Mouse (Mus musculus): ENCODE measurements around the gene Fam198a. TPM values are rescaled to one million over a fixed set of nuclear protein-coding genes. Genes with fewer than 3 reads are reported as not detected.
A peak's percentile ranks its signal among the peaks of the same experiment; 100 is the strongest.
"Not testable (repeated sequence)": the region's sequence is repeated elsewhere in the genome, so short reads cannot be mapped to it uniquely, and the experiment has no call there.

The Fam198a gene
- total RNA-seq, 2 experiments from 2014 or later, result 0.48 to 1.3 TPM

GRCm38 (mm10) chr9:122013629-122014028, 62.8 kb downstream of the Fam198a start:
- no peak for DNase-seq (ENCODE audit: low spot score in 2 of 2)

GRCm38 (mm10) chr9:122014241-122014667, 63.5 kb downstream of the Fam198a start:
- peak; percentile 77 to 86 for DNase-seq (ENCODE audit: low spot score in 2 of 2)

- no peak for DNase-seq (ENCODE audit: low spot score in 2 of 2)
Observed at GRCm38 (mm10) chr9:122018079-122018478, 67.3 kb downstream of the Fam198a start.

- peak; percentile 49 to 58 for DNase-seq (ENCODE audit: low spot score in 2 of 2)
Observed at GRCm38 (mm10) chr9:122018782-122019395, 68.1 kb downstream of the Fam198a start.

DNA sequence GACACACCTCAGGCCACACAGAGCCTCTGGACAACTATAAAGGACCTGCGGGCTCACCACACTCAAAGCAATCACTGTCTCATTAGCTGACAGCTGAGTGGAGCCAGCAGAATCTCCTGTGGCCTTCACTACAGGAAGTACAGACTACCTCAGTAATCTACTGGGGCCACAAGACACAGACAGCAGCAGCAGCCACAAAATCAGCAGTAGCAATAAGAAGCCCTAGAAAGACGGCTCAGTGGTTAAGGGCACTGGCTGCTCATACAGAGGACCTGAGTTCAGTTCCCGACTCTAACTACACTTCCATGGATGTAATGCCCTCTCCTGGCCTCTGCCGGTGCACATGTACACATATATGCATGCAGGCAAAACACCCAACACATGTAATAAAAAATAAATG, 69.5 kb downstream of the Fam198a start:
- no peak for DNase-seq (ENCODE audit: low spot score in 2 of 2)

- DNase-seq (ENCODE audit: low spot score in 2 of 2), result not testable (repeated sequence)
Observed at GRCm38 (mm10) chr9:122021171-122021570, 70.4 kb downstream of the Fam198a start.

GRCm38 (mm10) chr9:122021581-122021980, 70.8 kb downstream of the Fam198a start:
- DNase-seq (ENCODE audit: low spot score in 2 of 2), result no peak

- peak; percentile 69 to 83 for DNase-seq (ENCODE audit: low spot score in 2 of 2)
Observed at GRCm38 (mm10) chr9:122022776-122023175, 72.0 kb downstream of the Fam198a start.

DNA sequence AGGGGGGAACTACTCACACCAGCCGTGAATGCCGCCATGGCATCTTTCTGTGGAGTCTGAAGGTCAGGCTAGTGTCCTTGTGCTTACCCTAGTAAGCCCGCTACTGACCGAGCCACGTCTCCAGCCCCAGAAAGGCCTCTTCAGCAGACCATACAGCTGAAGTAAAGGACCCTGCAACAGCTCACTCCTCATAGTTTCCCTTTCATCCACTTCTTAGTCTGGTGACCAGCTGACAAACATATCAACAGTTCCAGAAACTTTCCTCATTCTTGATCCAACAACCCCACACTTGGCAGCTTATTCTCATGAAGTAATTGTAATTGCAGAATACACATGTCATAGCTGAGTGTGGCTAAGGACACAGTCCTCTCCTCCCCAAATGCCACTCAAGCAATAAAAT, 73.1 kb downstream of the Fam198a start:
- DNase-seq (ENCODE audit: low spot score in 2 of 2), result no peak

DNA sequence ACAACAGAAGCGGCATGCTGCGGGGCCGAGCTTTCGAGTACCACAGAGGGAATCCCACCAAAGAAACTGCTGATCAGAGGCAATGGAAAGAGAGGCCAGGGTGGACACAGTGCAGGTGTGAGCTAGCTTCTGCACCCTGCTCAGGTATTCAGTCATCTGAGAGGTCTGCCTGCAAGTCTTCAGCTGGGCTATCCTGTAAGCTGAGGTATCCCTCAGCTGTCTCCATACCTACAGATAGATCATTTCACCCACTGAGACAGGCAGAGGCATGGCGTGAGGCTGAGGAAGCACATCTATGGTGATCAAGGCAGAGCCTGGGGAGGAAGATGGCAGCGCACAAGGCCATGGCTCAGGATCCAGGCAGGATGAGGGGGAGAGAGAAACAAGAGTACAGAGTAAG, 73.6 kb downstream of the Fam198a start:
- no peak for DNase-seq (ENCODE audit: low spot score in 2 of 2)

DNA sequence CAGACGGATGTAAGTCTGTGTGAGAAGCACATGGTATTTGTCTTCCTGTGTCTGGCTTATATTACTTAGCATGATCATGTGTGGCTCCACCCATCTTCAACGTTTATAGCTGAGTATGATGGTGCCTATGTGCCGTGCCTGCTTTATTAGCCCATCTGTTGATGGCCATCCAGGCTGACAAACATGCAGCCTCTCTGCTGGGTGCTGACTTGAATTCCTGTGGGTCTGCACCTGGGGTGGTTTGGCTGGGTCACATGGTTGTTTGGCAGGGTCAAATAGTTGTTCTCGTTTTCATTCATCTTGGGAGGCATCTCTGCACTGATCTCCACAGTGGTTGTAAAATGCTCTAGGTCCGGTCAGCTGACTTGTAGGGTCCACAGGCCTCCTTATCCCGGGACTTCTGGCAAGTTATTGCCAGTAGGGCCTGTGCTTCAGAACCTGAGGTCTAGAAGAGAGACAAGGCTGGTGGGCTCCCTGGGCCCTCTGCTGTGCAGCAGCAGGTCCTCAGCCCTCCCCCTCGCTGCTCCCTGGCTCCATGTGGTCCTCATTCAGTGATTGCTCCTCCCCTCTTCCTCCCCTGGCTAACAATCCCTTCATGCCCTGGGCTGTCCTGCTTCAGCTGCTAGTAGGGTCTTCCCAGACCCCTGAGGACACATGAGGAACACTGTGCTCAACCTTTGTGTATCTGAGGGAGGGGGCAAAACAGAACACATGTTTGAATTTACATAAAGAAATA, 75.2 kb downstream of the Fam198a start:
- DNase-seq (ENCODE audit: low spot score in 2 of 2), result no peak

- DNase-seq (ENCODE audit: low spot score in 2 of 2), result peak; percentile 34 to 52
Observed at GRCm38 (mm10) chr9:122027081-122027913, 76.5 kb downstream of the Fam198a start.

- DNase-seq (ENCODE audit: low spot score in 2 of 2), result peak; percentile 35 to 53
Observed at GRCm38 (mm10) chr9:122027914-122028745, 77.3 kb downstream of the Fam198a start.

- DNase-seq (ENCODE audit: low spot score in 2 of 2), result no peak
Observed at GRCm38 (mm10) chr9:122029765-122030164, 79.0 kb downstream of the Fam198a start.

Other genes with a start within 250 kb of the Fam198a start
- 1 to 10 TPM; 4.0 to 4.3 TPM for gene Sec22c, start 245.5 kb upstream of the Fam198a start, total RNA-seq (2021)
- gene Ss18l2, start 240.7 kb upstream of the Fam198a start, total RNA-seq (2021), result 10 to 100 TPM; 40.8 to 44.5 TPM
- 10 to 100 TPM; 61.9 to 62.7 TPM for gene Nktr, start 231.8 kb upstream of the Fam198a start, total RNA-seq (2021)
- 10 to 100 TPM; 22.8 to 32.5 TPM for gene Zfp651, start 191.7 kb upstream of the Fam198a start, total RNA-seq (2021)
- gene Klhl40, start 173.4 kb upstream of the Fam198a start, total RNA-seq (2021), result under 1 TPM in 1 of 2 experiments, not detected in 1; 0.32 TPM
- gene Hhatl, start 158.5 kb upstream of the Fam198a start, total RNA-seq (2021), result not detected
- gene Ccdc13, start 111.5 kb upstream of the Fam198a start, total RNA-seq (2021), result under 1 TPM; 0.70 to 0.93 TPM
- 100 to 1,000 TPM in 1 of 2 experiments, 10 to 100 TPM in 1; 89.4 to 116 TPM for gene Higd1a, start 92.6 kb upstream of the Fam198a start, total RNA-seq (2021)
- 1 to 10 TPM; 1.8 to 2.1 TPM for gene Ackr2, start 52.6 kb upstream of the Fam198a start, total RNA-seq (2021)
- under 1 TPM; 0.61 to 0.70 TPM for gene Cyp8b1, start 34.7 kb upstream of the Fam198a start, total RNA-seq (2021)
- gene Pomgnt2, start 46.1 kb downstream of the Fam198a start, total RNA-seq (2021), result 10 to 100 TPM; 19.2 to 19.7 TPM
- gene Snrk, start 166.3 kb downstream of the Fam198a start, total RNA-seq (2021), result 100 to 1,000 TPM; 209 to 293 TPM